Mouse (Mus musculus) thymus, postnatal 0 days (tissue): ENCODE results near the gene Mup16. TPM values are rescaled to one million over a fixed set of nuclear protein-coding genes. Genes with fewer than 3 reads are reported as not detected.
"Not testable (repeated sequence)": the region's sequence is repeated elsewhere in the genome, so short reads cannot be mapped to it uniquely, and the experiment has no call there.

Experiments used
- DNase-seq: peaks from one replicate; pipeline ENCODE4 v3.0.0-alpha.2; 2015; ENCODE audit warnings: low spot score
- polyA plus RNA-seq: library from polyadenylated mRNA; unstranded; fragments of >200 nt; fragmentation: Nextera tagmentation; extraction: Ambion mirVana; gene quantifications from 2 replicates; pipeline ENCODE4 v1.2.1, GENCODE M21; 2015

Mup16 gene
- not detected in 2 replicates for polyA plus RNA-seq

DNA sequence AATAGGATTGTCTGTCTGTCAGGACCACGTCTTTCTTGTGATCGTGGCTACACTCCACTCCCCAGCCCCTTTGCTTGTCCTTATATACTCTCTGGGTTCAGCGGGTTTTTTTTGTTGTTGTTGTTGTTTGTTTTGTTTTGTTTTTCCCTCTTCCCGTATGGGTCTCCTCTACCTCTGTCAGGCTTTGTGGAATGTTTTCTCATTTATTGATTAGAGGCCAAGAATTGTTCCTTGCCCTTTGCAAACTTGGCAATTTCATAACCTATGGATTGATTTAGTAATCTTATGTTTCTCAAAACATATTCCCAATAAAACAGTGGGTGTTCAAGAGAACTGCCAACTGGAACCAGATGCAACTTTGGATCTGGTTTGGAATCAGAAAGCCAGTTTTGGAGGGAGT lies at the start of gene Mup16:
Gene Mup16, minus strand, starts transcription at position 101 of the 400 bp plus-strand sequence.
- not testable (repeated sequence) for DNase-seq

DNA sequence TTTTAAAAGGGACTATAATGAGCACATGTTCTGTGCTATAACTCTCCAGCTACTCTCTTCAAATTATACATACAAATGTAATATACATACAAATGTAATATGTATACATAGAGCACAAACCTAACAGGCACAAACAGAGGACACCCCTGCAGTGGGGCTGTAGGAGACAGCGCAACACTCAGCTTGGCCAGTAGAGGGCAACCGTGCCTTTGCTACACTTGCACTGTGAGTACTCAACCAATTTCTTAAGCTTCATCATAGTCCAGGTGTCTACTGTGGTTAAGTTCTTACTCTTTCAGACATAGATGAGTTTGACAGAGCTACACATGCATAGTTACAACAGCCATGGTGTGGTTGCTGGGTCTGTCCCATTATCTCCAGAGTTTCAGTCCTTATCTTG lies 36.6 kb upstream of the Mup16 start:
- DNase-seq, result not testable (repeated sequence)

Other genes starting within 250 kb of the Mup16 start
- gene Mup14, start 215.5 kb downstream of the Mup16 start, polyA plus RNA-seq, result 0.53 TPM in 1 of 2 replicates, not detected in the other
- not detected in 2 replicates for gene Mup15, start 79.8 kb downstream of the Mup16 start, polyA plus RNA-seq
- gene Mup17, start 76.3 kb upstream of the Mup16 start, polyA plus RNA-seq, result not detected in 2 replicates
- gene Mup18, start 154.6 kb upstream of the Mup16 start, polyA plus RNA-seq, result not detected in 2 replicates